Mouse (Mus musculus) embryonic facial prominence, embryonic 10.5 days (tissue): ENCODE measurements around the gene Chd2. TPM values are rescaled to one million over a fixed set of nuclear protein-coding genes. Genes with fewer than 3 reads are reported as not detected.

ENCODE experiments used
- DNase-seq: peaks from one replicate; pipeline ENCODE4 v3.0.0-alpha.2; 2017; ENCODE audit warnings: low spot score
- H3K27ac ChIP-seq: fragments of 300-500 bp; sonication (generic); replicated peaks from 2 replicates; pipeline ENCODE4 v1.5.1; 2016; ENCODE audit warnings: mild to moderate bottlenecking
- H3K27me3 ChIP-seq: fragments of 300-500 bp; sonication (generic); replicated peaks from 2 replicates; pipeline ENCODE4 v1.6.1; 2016; ENCODE audit warnings: low read depth, mild to moderate bottlenecking; ENCODE audit not compliant: poor library complexity, severe bottlenecking
- H3K36me3 ChIP-seq: fragments of 300-500 bp; sonication (generic); replicated peaks from 2 replicates; pipeline ENCODE4 v1.6.1; 2016; ENCODE audit warnings: mild to moderate bottlenecking, moderate library complexity
- H3K4me1 ChIP-seq: fragments of 300-500 bp; sonication (generic); 2 replicates; pipeline ENCODE4 v1.6.1; 2016
- H3K4me3 ChIP-seq: fragments of 300-500 bp; sonication (generic); 2 replicates; pipeline ENCODE4 v1.5.1; 2016; ENCODE audit warnings: mild to moderate bottlenecking, moderate library complexity
- H3K9me3 ChIP-seq: fragments of 300-500 bp; sonication (generic); 2 replicates; pipeline ENCODE4 v1.6.1; 2016; ENCODE audit warnings: mild to moderate bottlenecking
- WGBS: fragments of 180-500 bp; shearing (Covaris S2); methylation state at CpG from one replicate; pipeline ENCODE4 v1.1.7; 2016; 5-methylcytosine and 5-hydroxymethylcytosine counted together
- polyA plus RNA-seq: library from polyadenylated mRNA; unstranded; fragments of >200 nt; fragmentation: Nextera tagmentation; extraction: Ambion mirVana; gene quantifications from 2 replicates; pipeline ENCODE4 v1.2.1, GENCODE M21; 2016

Chd2 gene
- 49.2 and 54.8 TPM in 2 replicates for polyA plus RNA-seq

- peak; percentile 81 for DNase-seq
- peak within 1 kb of the TSS; percentile 98 for H3K27ac ChIP-seq
- H3K36me3 ChIP-seq: peaks cover 46% of the 10 kb centered on the region
- no peaks in the 10 kb centered on the region for H3K27me3 ChIP-seq
- no peaks in the 10 kb centered on the region for H3K9me3 ChIP-seq
- H3K4me1 ChIP-seq: peaks cover 8% of the 10 kb centered on the region
- WGBS: under 1% methylated on average over 15 of the region's 15 CpGs
- peak within 1 kb of the TSS; percentile 76 for H3K4me3 ChIP-seq
Measured at GRCm38 (mm10) chr7:73541412-73542130, at the start of gene Chd2. Gene Chd2 (minus strand): TSS chr7:73541830.

GRCm38 (mm10) chr7:73590757-73591156 lies 49.1 kb upstream of the Chd2 start:
- no peaks in the 10 kb centered on the region for H3K9me3 ChIP-seq
- peaks cover 41% of the 10 kb centered on the region for H3K4me1 ChIP-seq
- WGBS: 93% methylated on average over 5 of the region's 5 CpGs
- DNase-seq: no peak
- 0 out of 2 replicates have a peak, but pooled peaks cover 2% of the 10 kb centered on the region for H3K27me3 ChIP-seq
- no peak overlapping the region for H3K27ac ChIP-seq
- H3K4me3 ChIP-seq: no peak overlapping the region
- H3K36me3 ChIP-seq: no peaks in the 10 kb centered on the region

GRCm38 (mm10) chr7:73589208-73589771 lies 47.7 kb upstream of the Chd2 start:
- Histone ChIP-seq H3K27me3 (0 out of 2 replicates have a peak, but pooled peaks cover 2% of the 10 kb centered on the region), H3K4me3 (no peak overlapping the region), H3K36me3 (no peaks in the 10 kb centered on the region), H3K4me1 (peaks cover 39% of the 10 kb centered on the region), H3K27ac (peak overlapping the region; percentile 63), H3K9me3 (no peaks in the 10 kb centered on the region)
- 52% methylated on average over 14 of the region's 14 CpGs for whole genome bisulfite sequencing
- no peak for DNase-seq

- DNase-seq: no peak
- Histone ChIP-seq H3K27me3 (0 out of 2 replicates have a peak, but pooled peaks cover 2% of the 10 kb centered on the region), H3K36me3 (no peaks in the 10 kb centered on the region), H3K4me1 (peaks cover 39% of the 10 kb centered on the region), H3K27ac (peak overlapping the region; percentile 63), H3K4me3 (no peak overlapping the region), H3K9me3 (no peaks in the 10 kb centered on the region)
- 91% methylated on average over 8 of the region's 8 CpGs for WGBS
Measured at GRCm38 (mm10) chr7:73588351-73588906, 46.8 kb upstream of the Chd2 start.

- H3K27me3 ChIP-seq: 0 out of 2 replicates have a peak, but pooled peaks cover 2% of the 10 kb centered on the region
- no peak overlapping the region for H3K27ac ChIP-seq
- DNase-seq: no peak
- no peaks in the 10 kb centered on the region for H3K9me3 ChIP-seq
- no peaks in the 10 kb centered on the region for H3K36me3 ChIP-seq
- 94% methylated on average over 6 of the region's 6 CpGs for WGBS
- H3K4me3 ChIP-seq: no peak overlapping the region
- peaks cover 43% of the 10 kb centered on the region for H3K4me1 ChIP-seq
Measured at GRCm38 (mm10) chr7:73586717-73587116, 45.1 kb upstream of the Chd2 start.

- Histone ChIP-seq H3K27me3 (0 out of 2 replicates have a peak, but pooled peaks cover 2% of the 10 kb centered on the region), H3K9me3 (no peaks in the 10 kb centered on the region), H3K27ac (0 out of 2 replicates have a peak overlapping the region, but pooled peaks have one; percentile 44), H3K4me1 (peaks cover 43% of the 10 kb centered on the region), H3K4me3 (no peak overlapping the region), H3K36me3 (no peaks in the 10 kb centered on the region)
- WGBS: 54% methylated on average over 11 of the region's 11 CpGs
- DNase-seq: no peak
Measured at GRCm38 (mm10) chr7:73586206-73586605, 44.6 kb upstream of the Chd2 start.

- WGBS: 82% methylated on average over 22 of the region's 22 CpGs
- DNase-seq: no peak
- Histone ChIP-seq H3K27ac (peak overlapping the region; percentile 77), H3K27me3 (0 out of 2 replicates have a peak, but pooled peaks cover 2% of the 10 kb centered on the region), H3K9me3 (no peaks in the 10 kb centered on the region), H3K4me3 (no peak overlapping the region), H3K36me3 (no peaks in the 10 kb centered on the region), H3K4me1 (peaks cover 43% of the 10 kb centered on the region)
Measured at GRCm38 (mm10) chr7:73585114-73586032, 43.7 kb upstream of the Chd2 start.

GRCm38 (mm10) chr7:73584009-73584995 lies 42.7 kb upstream of the Chd2 start:
- 0 out of 2 replicates have a peak, but pooled peaks cover 2% of the 10 kb centered on the region for H3K27me3 ChIP-seq
- no peaks in the 10 kb centered on the region for H3K36me3 ChIP-seq
- 52% methylated on average over 13 of the region's 13 CpGs for WGBS
- H3K4me3 ChIP-seq: peak overlapping the region; percentile 12; the same call in 1 of the 2 replicates
- peak overlapping the region; percentile 77 for H3K27ac ChIP-seq
- peak; percentile 32 for DNase-seq
- H3K9me3 ChIP-seq: no peaks in the 10 kb centered on the region
- peaks cover 38% of the 10 kb centered on the region for H3K4me1 ChIP-seq

- no peak for DNase-seq
- H3K36me3 ChIP-seq: no peaks in the 10 kb centered on the region
- H3K9me3 ChIP-seq: no peaks in the 10 kb centered on the region
- no peaks in the 10 kb centered on the region for H3K27me3 ChIP-seq
- H3K27ac ChIP-seq: no peak overlapping the region
- 82% methylated on average over 7 of the region's 7 CpGs for WGBS
- peaks cover 35% of the 10 kb centered on the region for H3K4me1 ChIP-seq
- H3K4me3 ChIP-seq: no peak overlapping the region
Measured at GRCm38 (mm10) chr7:73583400-73583799, 41.8 kb upstream of the Chd2 start.

GRCm38 (mm10) chr7:73581836-73582375 lies 40.3 kb upstream of the Chd2 start:
- H3K36me3 ChIP-seq: no peaks in the 10 kb centered on the region
- H3K4me1 ChIP-seq: peaks cover 36% of the 10 kb centered on the region
- H3K4me3 ChIP-seq: no peak overlapping the region
- no peak for DNase-seq
- H3K27me3 ChIP-seq: no peaks in the 10 kb centered on the region
- H3K9me3 ChIP-seq: no peaks in the 10 kb centered on the region
- 70% methylated on average over 6 of the region's 6 CpGs for WGBS
- no peak overlapping the region for H3K27ac ChIP-seq
